Mouse (Mus musculus): ENCODE data around the gene 4930432M17Rik. TPM values are rescaled to one million over a fixed set of nuclear protein-coding genes. Genes with fewer than 3 reads are reported as not detected.

4930432M17Rik gene
- total and polyA plus RNA-seq, 3 experiments: not detected

DNA sequence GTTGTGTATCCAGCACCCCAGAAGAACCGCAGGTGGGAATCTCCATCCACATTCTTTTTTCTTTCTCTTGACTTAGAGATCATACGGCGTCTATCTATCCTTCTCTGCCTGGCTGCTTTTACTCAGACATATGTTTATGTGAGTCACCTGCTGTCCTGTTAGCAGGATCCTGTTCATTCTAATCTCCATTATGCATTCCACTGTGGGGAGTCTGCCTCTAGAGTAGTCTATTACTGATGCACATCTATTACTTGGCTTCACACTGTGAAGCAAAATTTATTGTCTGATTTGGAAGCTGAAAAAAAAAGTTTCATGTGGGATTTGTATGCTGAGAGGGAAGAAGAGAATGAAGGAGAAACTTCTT is 33.3 kb downstream of the 4930432M17Rik start:
- H3K9me3 ChIP-seq (replicated peaks; ENCODE audit: low read length): no peaks in the 10 kb centered on the region
- H3K9ac ChIP-seq (ENCODE audit: insufficient read depth, low read depth): no peak overlapping the region
- TF ChIP-seq MAZ (IDR thresholded peaks at IDR 0.05; ENCODE audit: low read depth, low read length) (no peak), POLR2AphosphoS2 (IDR thresholded peaks at IDR 0.05; ENCODE audit: low read depth, low read length) (no peak), MAFK (IDR thresholded peaks at IDR 0.05; ENCODE audit: insufficient replicate concordance, low read length) (no peak), GABPA (IDR thresholded peaks at IDR 0.05; ENCODE audit: insufficient replicate concordance, low read depth, low read length) (no peak), KAT2A (IDR thresholded peaks at IDR 0.05; ENCODE audit: insufficient replicate concordance, low read length) (no peak), MXI1 (IDR thresholded peaks at IDR 0.05; ENCODE audit: low read depth, low read length) (no peak), RAD21 (IDR thresholded peaks at IDR 0.05; ENCODE audit: low read depth, low read length) (no peak), ELF1 (IDR thresholded peaks at IDR 0.05; ENCODE audit: low read depth, low read length) (no peak), TCF12 (IDR thresholded peaks at IDR 0.05; ENCODE audit: low read depth, low read length) (no peak), MEF2A (IDR thresholded peaks at IDR 0.05; ENCODE audit: borderline replicate concordance, low read depth, low read length) (no peak), MAX (IDR thresholded peaks at IDR 0.05; ENCODE audit: low read length) (no peak), ZMIZ1 (IDR thresholded peaks at IDR 0.05; ENCODE audit: low read depth, low read length) (no peak)
- no peaks in the 10 kb centered on the region for H3K36me3 ChIP-seq (replicated peaks in 1 of 2; ENCODE audit: control insufficient read depth in 1 of 2, insufficient read depth in 1 of 2, low read length in 1 of 2)
- no peak overlapping the region for H3K4me2 ChIP-seq (ENCODE audit: insufficient read depth, low read depth, poor library complexity, severe bottlenecking)
- no peak for DNase-seq (ENCODE audit: extremely low read depth)
- dilution Hi-C loops (cut with MboI; ENCODE audit: extremely low pct_ligation_motif_present, extremely low pct_unique_long_range_greater_than_20kb, low sequenced_read_pairs) (no loop called here), in situ Hi-C loops (cut with MboI; ENCODE audit: low pct_ligation_motif_present, low pct_unique_long_range_greater_than_20kb, low sequenced_read_pairs) (loop anchor here (25.0 kb wide), 1 partner anchor 392 kb away; no protein-coding TSS in a partner anchor)
- H3K4me3 ChIP-seq (replicated peaks in 1 of 3; ENCODE audit: low read depth in 2 of 3, low read length in 2 of 3, poor library complexity in 1 of 3): no peak overlapping the region
- H3K27ac ChIP-seq (ENCODE audit: insufficient read depth, low read depth): no peak overlapping the region
- no peaks in the 10 kb centered on the region for H3K27me3 ChIP-seq (replicated peaks)
- H3K4me1 ChIP-seq (ENCODE audit: control insufficient read depth in 1 of 2, insufficient read depth in 2 of 2): peaks cover 2 to 8% of the 10 kb centered on the region in 2 experiments; a peak in 2 of 4 replicates
- H3K79me2 ChIP-seq (replicated peaks; ENCODE audit: control insufficient read depth, extremely low read depth, insufficient read depth, poor library complexity, severe bottlenecking): no peaks in the 10 kb centered on the region

DNA sequence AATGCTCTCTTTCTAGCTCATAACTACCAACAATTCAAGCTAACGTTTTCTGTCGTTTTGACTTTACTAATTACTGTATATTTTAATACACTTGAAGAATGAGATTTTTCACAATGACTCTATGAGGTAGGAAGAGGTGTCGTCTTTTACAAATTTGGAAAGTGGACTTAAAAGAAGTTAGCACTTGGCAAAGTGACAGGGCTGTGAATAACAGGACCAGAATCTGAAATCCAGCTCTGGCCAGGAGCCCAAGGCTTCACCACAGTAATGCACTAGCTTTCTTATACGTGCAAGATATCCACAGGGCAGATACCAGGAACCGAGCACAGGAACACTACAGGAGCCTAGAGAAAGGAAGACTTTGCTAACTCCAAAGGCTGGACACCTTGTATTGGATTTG is 35.5 kb downstream of the 4930432M17Rik start:
- Histone ChIP-seq H3K9ac (ENCODE audit: insufficient read depth, low read depth) (no peak overlapping the region), H3K4me1 (ENCODE audit: control insufficient read depth in 1 of 2, insufficient read depth in 2 of 2) (peaks cover 2 to 8% of the 10 kb centered on the region in 2 experiments; a peak in 2 of 4 replicates), H3K36me3 (replicated peaks in 1 of 2; ENCODE audit: control insufficient read depth in 1 of 2, insufficient read depth in 1 of 2, low read length in 1 of 2) (no peaks in the 10 kb centered on the region), H3K4me2 (ENCODE audit: insufficient read depth, low read depth, poor library complexity, severe bottlenecking) (no peak overlapping the region), H3K4me3 (replicated peaks in 1 of 3; ENCODE audit: low read depth in 2 of 3, low read length in 2 of 3, poor library complexity in 1 of 3) (no peak overlapping the region), H3K27me3 (replicated peaks) (no peaks in the 10 kb centered on the region), H3K27ac (ENCODE audit: insufficient read depth, low read depth) (no peak overlapping the region), H3K79me2 (replicated peaks; ENCODE audit: control insufficient read depth, extremely low read depth, insufficient read depth, poor library complexity, severe bottlenecking) (no peaks in the 10 kb centered on the region), H3K9me3 (replicated peaks; ENCODE audit: low read length) (no peaks in the 10 kb centered on the region)
- in situ Hi-C loops (cut with MboI; ENCODE audit: low pct_ligation_motif_present, low pct_unique_long_range_greater_than_20kb, low sequenced_read_pairs) (loop anchor here (25.0 kb wide), 1 partner anchor 394 kb away; no protein-coding TSS in a partner anchor), dilution Hi-C loops (cut with MboI; ENCODE audit: extremely low pct_ligation_motif_present, extremely low pct_unique_long_range_greater_than_20kb, low sequenced_read_pairs) (no loop called here)
- TF ChIP-seq MYC (IDR thresholded peaks at IDR 0.05; ENCODE audit: low read depth, low read length) (no peak), NELFE (IDR thresholded peaks at IDR 0.05; ENCODE audit: low read depth, low read length) (no peak), JUN (IDR thresholded peaks at IDR 0.05; ENCODE audit: insufficient read depth, low read depth, low read length) (no peak), POLR2A (IDR thresholded peaks at IDR 0.05; ENCODE audit: low read depth, low read length) (no peak), JUND (conservative IDR thresholded peaks at IDR 0.05; ENCODE audit: low read depth, low read length) (no peak), MEF2A (IDR thresholded peaks at IDR 0.05; ENCODE audit: borderline replicate concordance, low read depth, low read length) (no peak), CTCF (conservative IDR thresholded peaks at IDR 0.05 in 1 of 2, IDR thresholded peaks at IDR 0.05 in 1 of 2; ENCODE audit: low read depth in 2 of 2, low read length in 2 of 2) (no peak), RAD21 (IDR thresholded peaks at IDR 0.05; ENCODE audit: low read depth, low read length) (no peak), USF1 (IDR thresholded peaks at IDR 0.05; ENCODE audit: low read depth, low read length) (no peak)
- DNase-seq (ENCODE audit: extremely low read depth): no peak

Data from CH12.LX (cell line).